ENCODE assay signal across 20 mouse cellular contexts in genomic region chr1:20828061-20828460, GRCm38 (mm10). TPM values are rescaled to one million over a fixed set of nuclear protein-coding genes. Genes with fewer than 3 reads are reported as not detected.
"Had no signal": no experiment of that assay in that cellular context is flagged by ENCODE, and none has a peak within 500 bp of the region (broad histone marks: within the 10 kb centered on the region; RNA-seq: fewer than 3 reads in every experiment).

No protein-coding gene starts in this region.

- H3K4me3 ChIP-seq: megakaryocyte, embryonic 14.5 days; midbrain, embryonic 12.5 days; midbrain, embryonic 15.5 days; neural tube, embryonic 12.5 days; stomach, embryonic 15.5 days had no signal

- H3K36me3 ChIP-seq: midbrain, embryonic 12.5 days; midbrain, embryonic 15.5 days; neural tube, embryonic 12.5 days; stomach, embryonic 15.5 days had no signal

- H3K27me3 ChIP-seq: megakaryocyte, embryonic 14.5 days; midbrain, embryonic 12.5 days; midbrain, embryonic 15.5 days; neural tube, embryonic 12.5 days; stomach, embryonic 15.5 days had no signal

- H3K27ac ChIP-seq: midbrain, embryonic 12.5 days; midbrain, embryonic 15.5 days; neural tube, embryonic 12.5 days; stomach, embryonic 15.5 days; stomach, postnatal 0 days had no signal

- H3K4me1 ChIP-seq: midbrain, embryonic 12.5 days; midbrain, embryonic 15.5 days; neural tube, embryonic 12.5 days; stomach, embryonic 15.5 days had no signal

- H3K9ac ChIP-seq: lung, embryonic 14.5 days; midbrain, embryonic 12.5 days; midbrain, embryonic 15.5 days; neural tube, embryonic 12.5 days; stomach, embryonic 15.5 days had no signal

- H3K9me3 ChIP-seq: megakaryocyte, embryonic 14.5 days; midbrain, embryonic 12.5 days; midbrain, embryonic 15.5 days; neural tube, embryonic 12.5 days; stomach, embryonic 15.5 days had no signal

- ATAC-seq: midbrain, embryonic 15.5 days had no signal

- DNase-seq: lung, adult 18-20 months; lung, embryonic 14.5 days; lung, postnatal 10 days; lung, postnatal 4 days; right cerebral cortex, postnatal 14 days; thymus, adult 2 months; thymus, postnatal 36 days had no signal

- H3K4me2 ChIP-seq: lung, embryonic 14.5 days; midbrain, embryonic 12.5 days; midbrain, embryonic 15.5 days; neural tube, embryonic 12.5 days; stomach, embryonic 15.5 days had no signal

RNA-seq across cellular contexts. Expression of gene Il17f, which starts 37.6 kb away (rescaled TPM):
- total RNA-seq: monocyte, adult 5-6 weeks; neutrophil, adult 5-6 weeks had no signal
- polyA plus RNA-seq: liver, embryonic 16.5 days; lung, embryonic 14.5 days; lung, embryonic 16.5 days; midbrain, embryonic 15.5 days; midbrain, postnatal 0 days; neural tube, embryonic 14.5 days; spleen, adult 2 months; stomach, postnatal 0 days had no signal
